Mouse (Mus musculus) E14TG2a.4 (cell line): ENCODE results near the gene B3galnt1.
"Not testable (repeated sequence)": the region's sequence is repeated elsewhere in the genome, so short reads cannot be mapped to it uniquely, and the experiment has no call there.

Experiments used
- H3K27me3 ChIP-seq: 2 replicates; pipeline ENCODE4 v1.6.1; 2014; ENCODE audit warnings: low read length, control low read depth; ENCODE audit not compliant: insufficient read depth
- H3K36me3 ChIP-seq: 2 replicates; pipeline ENCODE4 v1.6.1; 2014; ENCODE audit warnings: low read length, control low read depth; ENCODE audit not compliant: insufficient read depth
- H3K4me1 ChIP-seq: replicated peaks from 2 replicates; pipeline ENCODE4 v1.6.1; 2014; ENCODE audit warnings: low read depth, low read length, control low read depth
- H3K4me3 ChIP-seq: replicated peaks from 2 replicates; pipeline ENCODE4 v1.5.1; 2014; ENCODE audit warnings: mild to moderate bottlenecking, low read length
- H3K9me3 ChIP-seq: 2 replicates; pipeline ENCODE4 v1.6.1; 2014; ENCODE audit warnings: low read length, control low read depth
- CTCF ChIP-seq: conservative IDR thresholded peaks from 2 replicates; pipeline ENCODE4 v1.5.1; 2014; ENCODE audit warnings: low read length
- NANOG ChIP-seq: IDR thresholded peaks from 2 replicates; pipeline ENCODE4 v1.6.1; 2014; ENCODE audit warnings: borderline replicate concordance, low read length, mixed read lengths
- POU5F1 ChIP-seq: IDR thresholded peaks from 2 replicates; pipeline ENCODE4 v1.6.1; 2014; ENCODE audit warnings: low read length, borderline replicate concordance

Gene B3galnt1

DNA sequence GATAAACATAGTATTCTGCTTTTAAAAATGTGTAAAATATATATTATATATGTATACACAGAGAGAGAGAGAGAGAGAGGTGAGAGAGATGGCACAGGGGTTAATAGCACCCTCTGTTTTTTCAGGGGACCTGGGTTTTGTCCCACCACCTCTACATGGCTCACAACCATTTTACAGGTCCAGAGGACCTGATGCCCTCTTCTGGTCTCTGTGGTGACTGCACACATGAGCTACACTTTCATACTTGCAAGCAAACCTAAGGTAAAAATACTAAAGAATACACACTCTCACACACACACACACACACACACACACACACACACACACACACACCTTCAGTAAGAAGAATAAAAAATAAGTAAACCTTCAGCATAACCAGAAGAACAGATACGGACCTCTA, 20.0 kb downstream of the B3galnt1 start:
- no peak for TF ChIP-seq POU5F1
- TF ChIP-seq NANOG: no peak
- TF ChIP-seq CTCF: no peak
- H3K36me3 ChIP-seq: peaks cover 42% of the 10 kb centered on the region
- no peaks in the 10 kb centered on the region for H3K9me3 ChIP-seq
- no peak overlapping the region for H3K4me3 ChIP-seq
- no peaks in the 10 kb centered on the region for H3K27me3 ChIP-seq
- no peaks in the 10 kb centered on the region for H3K4me1 ChIP-seq

GRCm38 (mm10) chr3:69576715-69577114, 22.0 kb downstream of the B3galnt1 start:
- Histone ChIP-seq H3K9me3 (no peaks in the 10 kb centered on the region), H3K4me3 (no peak overlapping the region), H3K4me1 (no peaks in the 10 kb centered on the region), H3K36me3 (peaks cover 35% of the 10 kb centered on the region), H3K27me3 (no peaks in the 10 kb centered on the region)
- no peak for TF ChIP-seq NANOG
- no peak for TF ChIP-seq POU5F1
- TF ChIP-seq CTCF: no peak

GRCm38 (mm10) chr3:69575577-69575976, 23.2 kb downstream of the B3galnt1 start:
- peaks cover 35% of the 10 kb centered on the region for H3K36me3 ChIP-seq
- H3K27me3 ChIP-seq: no peaks in the 10 kb centered on the region
- H3K4me3 ChIP-seq: no peak overlapping the region
- TF ChIP-seq CTCF (no peak), POU5F1 (no peak), NANOG (no peak)
- H3K4me1 ChIP-seq: no peaks in the 10 kb centered on the region
- no peaks in the 10 kb centered on the region for H3K9me3 ChIP-seq

GRCm38 (mm10) chr3:69572561-69572960, 26.2 kb downstream of the B3galnt1 start:
- H3K9me3 ChIP-seq: no peaks in the 10 kb centered on the region
- no peak for TF ChIP-seq POU5F1
- no peak for TF ChIP-seq NANOG
- no peak for TF ChIP-seq CTCF
- no peaks in the 10 kb centered on the region for H3K27me3 ChIP-seq
- H3K4me1 ChIP-seq: no peaks in the 10 kb centered on the region
- H3K36me3 ChIP-seq: peaks cover 32% of the 10 kb centered on the region
- H3K4me3 ChIP-seq: no peak overlapping the region

GRCm38 (mm10) chr3:69565586-69565985, 33.2 kb downstream of the B3galnt1 start:
- not testable (repeated sequence) for H3K4me3 ChIP-seq, H3K36me3 ChIP-seq, H3K27me3 ChIP-seq, H3K4me1 ChIP-seq, H3K9me3 ChIP-seq

DNA sequence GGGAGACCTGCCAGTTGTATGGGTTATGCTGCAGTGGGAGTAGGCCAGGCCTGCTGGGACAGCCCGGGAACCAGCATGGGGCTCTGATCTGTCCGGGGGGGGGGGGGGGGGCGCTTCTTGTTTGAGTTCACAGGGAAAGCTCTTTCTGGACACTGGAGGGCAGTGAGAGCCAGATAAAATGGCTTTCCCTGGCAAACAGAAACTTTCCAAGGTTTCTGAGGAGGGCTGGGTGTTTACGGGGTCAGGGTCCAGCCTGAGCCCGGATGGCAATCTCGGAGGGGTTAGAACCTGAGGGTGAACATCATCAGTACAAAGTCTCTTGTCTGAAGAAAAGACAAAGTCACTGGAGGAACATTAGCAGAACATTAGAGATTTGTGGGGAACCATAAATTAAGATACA, 35.4 kb downstream of the B3galnt1 start:
- Histone ChIP-seq H3K4me3 (no peak overlapping the region), H3K9me3 (no peaks in the 10 kb centered on the region), H3K27me3 (no peaks in the 10 kb centered on the region), H3K36me3 (no peaks in the 10 kb centered on the region), H3K4me1 (peaks cover 2% of the 10 kb centered on the region)
- TF ChIP-seq CTCF: no peak
- TF ChIP-seq NANOG: no peak
- TF ChIP-seq POU5F1: no peak

DNA sequence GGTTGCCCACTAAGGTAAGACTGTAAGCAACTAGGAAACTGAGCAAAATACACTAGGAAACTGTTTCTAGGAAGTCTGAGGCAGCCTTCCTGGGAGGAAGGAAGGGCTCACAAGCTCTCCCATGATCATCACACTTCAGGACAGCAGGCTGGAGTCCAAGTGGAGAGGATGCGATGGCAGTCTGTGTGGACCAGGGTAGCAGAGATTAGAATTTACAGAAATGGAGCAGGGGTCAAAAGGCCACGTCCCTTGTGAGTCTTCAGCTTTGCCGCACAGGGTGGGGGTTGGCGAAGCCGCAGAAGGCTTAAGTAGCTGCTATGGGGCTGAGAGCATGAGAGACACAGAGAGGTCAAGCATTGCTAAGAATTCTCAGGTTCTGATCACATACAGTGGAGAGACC, 37.1 kb downstream of the B3galnt1 start:
- no peaks in the 10 kb centered on the region for H3K36me3 ChIP-seq
- H3K9me3 ChIP-seq: no peaks in the 10 kb centered on the region
- H3K27me3 ChIP-seq: no peaks in the 10 kb centered on the region
- TF ChIP-seq POU5F1 (no peak), CTCF (no peak), NANOG (no peak)
- H3K4me3 ChIP-seq: no peak overlapping the region
- H3K4me1 ChIP-seq: peaks cover 6% of the 10 kb centered on the region

- no peaks in the 10 kb centered on the region for H3K9me3 ChIP-seq
- H3K4me1 ChIP-seq: peaks cover 6% of the 10 kb centered on the region
- no peaks in the 10 kb centered on the region for H3K27me3 ChIP-seq
- no peaks in the 10 kb centered on the region for H3K36me3 ChIP-seq
- TF ChIP-seq CTCF (no peak), POU5F1 (no peak), NANOG (no peak)
- no peak overlapping the region for H3K4me3 ChIP-seq
These were observed 38.8 kb downstream of the B3galnt1 start for GRCm38 (mm10) chr3:69559975-69560330.

GRCm38 (mm10) chr3:69559316-69559974, 39.3 kb downstream of the B3galnt1 start:
- H3K36me3 ChIP-seq: no peaks in the 10 kb centered on the region
- H3K9me3 ChIP-seq: no peaks in the 10 kb centered on the region
- no peak for TF ChIP-seq CTCF
- H3K4me1 ChIP-seq: peaks cover 6% of the 10 kb centered on the region
- H3K4me3 ChIP-seq: no peak overlapping the region
- H3K27me3 ChIP-seq: no peaks in the 10 kb centered on the region
